Comparison of ENCODE assay signal across 22 mouse cellular contexts in genomic region chr8:114281101-114281500, GRCm38 (mm10).
A peak's percentile ranks its signal among the peaks of the same experiment; 100 is the strongest.
DNase-seq lines count a peak whose midpoint lies in the region; ATAC-seq and TF ChIP-seq lines count a peak whose summit lies in the region.
"Had no signal": no experiment of that assay in that cellular context is flagged by ENCODE, and none has a peak within 500 bp of the region (broad histone marks: within the 10 kb centered on the region; RNA-seq: fewer than 3 reads in every experiment).

No protein-coding gene starts in this region.

- no peak overlapping the region for H3K9ac ChIP-seq in embryonic facial prominence, embryonic 14.5 days (ENCODE audit: low read depth, low read length)
- H3K9ac ChIP-seq in liver, postnatal 0 days (replicated peaks): no peak overlapping the region
- H3K9ac ChIP-seq: embryonic facial prominence, embryonic 15.5 days; hindbrain, embryonic 12.5 days; neural tube, embryonic 15.5 days had no signal

- H3K36me3 ChIP-seq in embryonic facial prominence, embryonic 14.5 days (ENCODE audit: control insufficient read depth, insufficient read depth, low read length): no peaks in the 10 kb centered on the region
- H3K36me3 ChIP-seq in liver, postnatal 0 days (replicated peaks; ENCODE audit: insufficient read depth, low read length): no peaks in the 10 kb centered on the region
- H3K36me3 ChIP-seq: embryonic facial prominence, embryonic 15.5 days; G1E; hindbrain, embryonic 12.5 days had no signal

- TF ChIP-seq CTCF in liver, postnatal 0 days (IDR thresholded peaks at IDR 0.05; ENCODE audit: low read depth): no peak

- 59% methylated on average over 1 of the region's 1 CpGs for WGBS in embryonic facial prominence, embryonic 14.5 days
- WGBS in liver, postnatal 0 days (ENCODE audit: insufficient replicate concordance): 60% methylated on average over 1 of the region's 1 CpGs

- TF ChIP-seq EP300 in liver, postnatal 0 days (IDR thresholded peaks at IDR 0.05; ENCODE audit: low read depth): no peak

- no peak overlapping the region for H3K4me2 ChIP-seq in embryonic facial prominence, embryonic 14.5 days (ENCODE audit: low read depth, low read length)
- no peak overlapping the region for H3K4me2 ChIP-seq in liver, postnatal 0 days (ENCODE audit: low read depth, low read length)
- H3K4me2 ChIP-seq: embryonic facial prominence, embryonic 15.5 days; heart, embryonic 11.5 days; hindbrain, embryonic 12.5 days; midbrain, embryonic 11.5 days; neural tube, embryonic 15.5 days had no signal

- no peak for ATAC-seq in embryonic facial prominence, embryonic 14.5 days (ENCODE audit: low read depth)
- ATAC-seq in liver, postnatal 0 days: no peak
- ATAC-seq: forebrain, embryonic 14.5 days had no signal

- peak; percentile 39 for DNase-seq in embryo, embryonic 10 days (ENCODE audit: low spot score)
- DNase-seq in embryo, embryonic 9.5 days (ENCODE audit: extremely low spot score): no peak
- DNase-seq in retina, embryonic 14.5 days (ENCODE audit: low spot score): peak; percentile 35
- no peak for DNase-seq in retina, postnatal 1 day
- DNase-seq in embryonic facial prominence, embryonic 14.5 days (ENCODE audit: low spot score): peak; percentile 45
- DNase-seq in liver, postnatal 0 days: no peak
- DNase-seq in right cerebral cortex, adult 2 months (ENCODE audit: low spot score in 2 of 2): no peak
- DNase-seq in natural killer cell, adult 2 months (ENCODE audit: low spot score in 2 of 2): no peak
- DNase-seq: adrenal gland, postnatal 14 days; cerebellum, adult 9-10 months; kidney, adult 18-20 months; layer of hippocampus, postnatal 36 days; lung, postnatal 10 days; right cerebral cortex, postnatal 14 days; spleen, adult 18-20 months had no signal

- H3K27me3 ChIP-seq in embryonic facial prominence, embryonic 14.5 days (replicated peaks; ENCODE audit: control insufficient read depth, insufficient read depth, low read length): no peaks in the 10 kb centered on the region
- no peaks in the 10 kb centered on the region for H3K27me3 ChIP-seq in liver, postnatal 0 days (ENCODE audit: insufficient read depth, low read length)
- H3K27me3 ChIP-seq: embryonic facial prominence, embryonic 15.5 days; hindbrain, embryonic 12.5 days; neural tube, embryonic 15.5 days had no signal

- no peaks in the 10 kb centered on the region for H3K4me1 ChIP-seq in embryonic facial prominence, embryonic 14.5 days (ENCODE audit: control insufficient read depth, insufficient read depth, low read length)
- no peaks in the 10 kb centered on the region for H3K4me1 ChIP-seq in liver, postnatal 0 days (ENCODE audit: insufficient read depth)
- H3K4me1 ChIP-seq: embryonic facial prominence, embryonic 15.5 days; hindbrain, embryonic 12.5 days had no signal

- no peak overlapping the region for H3K4me3 ChIP-seq in embryonic facial prominence, embryonic 14.5 days (ENCODE audit: low read depth, low read length)
- no peak overlapping the region for H3K4me3 ChIP-seq in liver, postnatal 0 days (ENCODE audit: low read depth, low read length)
- H3K4me3 ChIP-seq: embryonic facial prominence, embryonic 15.5 days; hindbrain, embryonic 12.5 days; neural tube, embryonic 15.5 days had no signal

- H3K27ac ChIP-seq in embryonic facial prominence, embryonic 14.5 days (replicated peaks; ENCODE audit: low read depth, low read length): no peak overlapping the region
- H3K27ac ChIP-seq in liver, postnatal 0 days (ENCODE audit: low read depth): no peak overlapping the region
- H3K27ac ChIP-seq: embryonic facial prominence, embryonic 15.5 days; hindbrain, embryonic 12.5 days; neural tube, embryonic 15.5 days had no signal

- no peaks in the 10 kb centered on the region for H3K9me3 ChIP-seq in embryonic facial prominence, embryonic 14.5 days (ENCODE audit: control insufficient read depth, low read length)
- H3K9me3 ChIP-seq in liver, postnatal 0 days (ENCODE audit: low read length): no peaks in the 10 kb centered on the region
- H3K9me3 ChIP-seq: embryonic facial prominence, embryonic 15.5 days; hindbrain, embryonic 12.5 days; neural tube, embryonic 15.5 days had no signal

Comparison
In these comparisons a context has a peak if more than half of its experiments do, and no peak if none do; other contexts are left out.
1. DNase-seq: peak in embryo, embryonic 10 days (single experiment), retina, embryonic 14.5 days (single experiment) and embryonic facial prominence, embryonic 14.5 days (single experiment); none in embryo, embryonic 9.5 days (single experiment), retina, postnatal 1 day (single experiment), liver, postnatal 0 days (single experiment), right cerebral cortex, adult 2 months (0 of 2) and natural killer cell, adult 2 months (0 of 2).